Mouse (Mus musculus) kidney, adult 2 months (tissue): ENCODE measurements around the gene Ttn.

Source experiments
- CTCF ChIP-seq: fragments of 200-500 bp; conservative IDR thresholded peaks from 2 replicates; pipeline ENCODE4 v1.5.1; 2011; ENCODE audit warnings: low read depth, mild to moderate bottlenecking, control low read depth, low read length, moderate library complexity, mixed read lengths; ENCODE audit not compliant: insufficient read depth, insufficient read length
- POLR2A ChIP-seq: fragments of 200-500 bp; IDR thresholded peaks from one replicate; pipeline ENCODE4 v1.6.1; 2011; ENCODE audit warnings: low read depth, low read length, control low read depth

- TF ChIP-seq CTCF (no peak), POLR2A (no peak)
Observed at GRCm38 (mm10) chr2:76928816-76929215, 53.5 kb downstream of the Ttn start.
